Mouse (Mus musculus) urinary bladder, postnatal 36 days (tissue): ENCODE results near the gene Rps21.
A peak's percentile ranks its signal among the peaks of the same experiment; 100 is the strongest.

Experiments
- DNase-seq, 2 experiments: peaks; one replicate each; pipeline ENCODE4 v3.0.0; 2022; ENCODE audit warnings: low spot score in 2 of 2, mixed read lengths in 1 of 2

Rps21 gene

DNA sequence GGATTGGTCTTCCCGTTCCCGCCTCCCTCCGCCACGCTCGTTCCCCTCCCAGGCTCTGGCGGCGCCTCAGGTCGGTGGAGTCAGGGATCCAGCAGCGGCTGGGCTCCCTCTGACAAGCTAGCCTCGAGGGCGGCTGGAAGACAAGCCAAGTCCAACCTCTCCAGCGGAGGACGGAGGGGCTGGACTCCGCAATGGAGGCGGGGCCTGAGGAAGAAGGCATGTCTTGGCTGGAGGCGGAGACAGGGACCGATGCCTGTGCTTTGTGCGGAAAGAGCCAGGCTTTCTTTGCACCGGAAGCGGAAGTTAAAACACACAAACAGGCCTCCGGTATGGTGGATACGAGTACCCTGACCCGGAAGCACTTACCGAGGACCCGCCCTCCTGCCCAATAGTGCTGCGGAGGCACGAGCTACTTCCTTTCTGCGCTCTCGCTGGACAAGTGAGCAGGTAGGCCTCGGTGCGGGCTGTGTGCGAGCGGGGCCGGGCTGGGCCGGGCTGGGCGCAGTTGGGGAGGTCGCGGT, at the start of gene Rps21:
Gene Rps21 (plus strand): TSS at position 377 of the 521 bp plus-strand sequence.
- DNase-seq: peak; percentile 95 to 99

DNA sequence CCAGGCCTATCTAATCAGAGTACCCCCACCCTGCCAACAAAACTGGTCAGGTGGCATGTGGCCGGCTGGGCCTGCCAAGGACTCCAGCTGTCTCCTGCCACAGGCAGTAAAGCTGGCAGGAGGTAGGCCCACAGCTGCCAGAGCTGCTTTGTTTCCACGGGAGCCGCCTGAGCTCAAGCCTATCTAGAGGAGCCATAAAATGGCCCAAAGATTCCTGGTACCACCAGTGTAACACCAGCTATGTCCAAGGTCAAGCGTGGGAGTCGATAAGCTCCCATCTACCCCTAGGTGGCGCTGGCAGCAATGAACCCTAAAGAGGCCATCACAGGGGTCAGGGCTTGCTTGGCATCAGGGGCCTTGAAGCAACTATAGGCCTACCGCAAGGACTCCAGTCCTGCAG, 49.3 kb upstream of the Rps21 start:
- no peak for DNase-seq

DNA sequence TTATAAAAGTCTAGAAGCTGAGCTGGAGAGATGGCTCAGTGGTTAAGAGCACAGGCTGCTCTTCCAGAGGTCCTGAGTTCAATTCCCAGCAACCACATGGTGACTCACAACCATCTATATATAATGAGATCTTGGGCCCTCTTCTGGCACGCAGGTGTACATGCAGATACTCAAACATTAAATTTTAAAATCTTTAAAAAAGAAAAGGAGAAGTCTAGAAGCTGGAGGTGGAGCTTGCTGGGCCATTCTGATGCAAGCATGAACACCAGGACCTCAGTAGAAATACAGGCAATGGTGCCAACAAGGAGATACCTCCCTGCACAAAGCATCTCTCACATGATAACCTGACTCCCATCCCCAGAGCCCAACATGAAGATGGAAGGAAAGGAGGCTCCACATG, 48.2 kb upstream of the Rps21 start:
- DNase-seq: no peak

DNA sequence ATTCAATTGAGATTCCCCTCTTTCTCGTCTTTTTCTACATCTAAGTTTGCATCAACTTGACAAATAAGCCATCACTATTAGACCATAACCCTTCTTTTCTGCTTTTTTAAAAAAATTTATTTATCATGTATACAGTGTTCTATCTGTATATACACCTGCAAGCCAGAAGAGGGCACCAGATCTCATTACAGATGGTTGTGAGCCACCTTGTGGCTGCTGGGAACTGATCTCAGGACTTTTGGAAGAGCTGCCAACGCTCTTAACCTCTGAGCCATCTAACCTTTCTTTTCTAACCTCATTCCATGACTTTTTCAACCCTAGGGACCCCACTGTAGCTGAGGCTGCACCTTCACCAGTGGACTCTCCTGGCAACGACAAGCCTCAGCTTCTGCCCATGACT, 44.9 kb upstream of the Rps21 start:
- DNase-seq: no peak

DNA sequence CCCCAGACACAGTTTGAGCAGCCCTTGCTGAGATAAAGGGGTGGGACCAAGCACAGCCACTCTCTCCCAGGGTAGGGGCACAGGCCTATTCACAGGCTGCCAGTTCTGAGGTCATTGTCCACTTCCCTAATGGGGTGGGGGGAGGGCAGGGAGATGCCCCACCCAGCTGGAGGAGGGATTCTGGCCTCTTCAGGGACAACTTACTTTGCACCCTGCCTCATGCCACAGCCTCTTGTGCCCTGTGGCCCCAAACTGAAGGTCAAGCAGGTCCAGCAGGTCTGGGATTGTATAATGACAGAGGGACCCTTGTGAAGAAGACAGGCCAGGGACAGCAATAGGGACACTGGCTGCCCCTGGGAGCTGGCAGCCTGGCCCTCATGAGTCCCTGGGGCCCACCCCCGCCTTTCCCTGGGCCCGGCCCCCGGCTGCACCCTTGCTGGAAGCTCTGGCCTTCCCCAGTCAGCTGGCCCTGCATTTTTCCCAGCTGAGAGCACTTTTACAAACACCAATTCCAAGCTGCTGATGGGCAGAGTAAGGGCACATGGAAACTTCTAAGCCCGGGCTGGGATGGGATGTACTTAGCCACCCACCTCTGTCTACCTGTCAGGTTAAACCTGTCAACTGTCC, 42.7 kb upstream of the Rps21 start:
- DNase-seq: no peak

DNA sequence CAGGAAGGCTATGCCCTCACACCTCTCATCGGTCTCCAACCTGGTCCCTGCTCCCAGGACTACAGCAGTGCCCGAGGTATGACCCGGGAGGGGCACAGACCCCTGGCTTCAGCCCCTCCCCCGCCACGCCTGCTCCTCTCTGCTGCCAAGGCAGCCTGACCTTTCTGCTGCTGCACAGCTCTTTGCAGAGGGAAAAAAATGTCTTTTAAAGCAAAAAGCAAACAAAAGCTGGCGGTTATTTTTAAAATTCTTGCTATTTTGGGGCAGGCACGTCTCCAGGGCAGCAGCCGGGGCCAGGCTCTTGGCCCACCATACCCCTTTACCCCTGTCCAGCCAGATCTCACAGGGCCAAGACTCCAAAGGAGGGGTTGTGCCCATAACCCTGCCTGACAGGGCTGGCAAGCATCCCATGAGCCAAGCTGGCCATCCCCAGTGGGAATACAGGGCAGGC, 42.1 kb upstream of the Rps21 start:
- DNase-seq: no peak

DNA sequence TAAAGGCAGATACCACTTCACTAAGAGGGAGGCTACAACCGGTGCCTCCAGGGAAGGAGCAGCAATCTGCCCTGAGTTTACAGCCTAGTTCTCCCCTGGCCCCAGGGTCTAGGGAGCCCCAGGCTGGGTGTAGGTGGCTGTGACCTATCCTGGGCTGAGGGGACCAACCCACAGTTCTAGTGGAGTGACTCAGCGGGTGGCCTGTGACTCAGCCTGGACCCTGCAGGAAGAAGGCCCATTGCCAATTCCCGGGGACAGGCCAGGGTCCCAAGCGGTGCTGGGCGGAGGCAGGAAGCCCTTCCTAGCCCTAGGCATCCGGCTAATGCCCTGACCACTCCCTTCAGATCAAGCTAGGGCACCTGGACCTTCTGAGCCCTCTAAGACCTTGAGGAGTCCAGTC, 41.2 kb upstream of the Rps21 start:
- DNase-seq: peak in 1 of 2 experiments; percentile 61

DNA sequence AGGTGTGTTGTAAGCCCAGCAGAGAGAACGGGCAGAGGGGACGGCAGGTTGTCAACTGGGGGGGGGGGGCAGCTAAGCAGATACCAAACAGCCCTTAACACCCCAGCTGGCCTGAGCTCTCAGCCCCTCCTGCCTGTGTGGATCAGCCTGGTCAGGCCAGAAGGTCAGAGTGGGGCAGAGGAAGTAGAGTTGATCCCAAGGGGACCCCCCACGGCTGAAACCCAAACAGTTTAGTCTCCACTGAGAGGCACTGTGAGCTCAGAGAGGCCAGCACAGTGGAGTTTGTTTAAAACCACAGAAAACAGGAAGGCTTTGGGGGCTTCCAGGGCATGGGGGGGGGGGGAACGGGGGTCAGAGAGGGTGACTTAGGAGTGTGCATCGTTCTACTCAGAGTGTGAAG, 40.3 kb upstream of the Rps21 start:
- DNase-seq: no peak

DNA sequence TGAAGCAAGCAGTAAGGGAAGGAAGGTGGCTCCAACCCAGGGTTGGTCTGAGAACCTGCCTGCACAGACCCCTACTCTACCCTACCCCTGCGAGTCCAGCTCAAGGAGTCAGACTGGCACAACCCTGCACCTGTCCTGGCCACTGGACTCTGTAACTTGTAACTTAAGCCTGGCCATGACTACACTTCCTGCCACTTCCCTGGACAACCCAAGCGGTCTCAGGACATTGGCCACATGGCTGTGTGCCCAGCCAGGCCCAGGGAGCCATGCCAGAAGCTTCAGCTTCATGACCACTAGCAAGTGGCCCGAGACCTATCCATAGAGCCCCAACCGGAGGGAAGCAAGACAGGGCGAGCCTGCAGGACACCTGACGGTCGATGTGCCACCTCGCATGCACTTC, 39.6 kb upstream of the Rps21 start:
- DNase-seq: peak in 1 of 2 experiments; percentile 72

DNA sequence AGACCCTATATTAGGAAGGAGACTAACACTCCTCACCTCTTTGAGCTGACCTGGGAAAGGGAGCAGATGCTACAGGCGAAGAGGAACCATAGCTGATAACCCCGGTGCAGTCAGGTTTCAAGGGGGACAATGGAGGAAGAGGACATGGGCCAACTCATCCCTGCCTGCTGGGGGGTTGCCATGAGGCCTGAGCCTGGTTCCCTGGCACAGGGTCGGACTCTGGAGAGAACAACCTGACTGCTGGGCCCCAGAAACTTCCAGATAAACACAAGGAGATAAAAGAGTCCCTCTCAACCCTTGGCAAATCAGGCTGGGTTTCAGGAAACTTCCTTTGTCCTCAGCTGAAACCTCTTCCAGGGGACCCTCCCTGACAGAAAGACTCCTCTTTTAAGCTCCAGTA, 38.9 kb upstream of the Rps21 start:
- DNase-seq: no peak

DNA sequence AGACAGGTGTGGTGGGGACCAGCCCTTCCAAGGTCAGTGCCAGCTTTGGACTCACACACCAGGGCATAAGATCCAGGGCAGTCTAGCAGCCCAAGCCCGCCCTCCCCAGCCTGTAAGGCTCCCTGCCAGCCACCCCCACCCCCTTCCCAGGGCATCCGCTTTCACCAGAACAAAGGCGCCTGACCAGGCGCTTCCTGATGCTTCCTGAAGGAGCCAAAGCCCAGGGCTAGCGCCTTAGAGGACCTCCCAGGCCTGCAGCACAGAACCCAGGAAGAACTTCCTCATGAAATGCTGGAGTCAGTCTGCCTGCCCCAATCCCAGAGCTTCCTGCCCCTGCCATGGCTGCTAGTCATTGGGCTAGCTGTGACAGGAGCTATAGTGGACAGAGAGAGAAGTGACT, 38.5 kb upstream of the Rps21 start:
- DNase-seq: no peak

DNA sequence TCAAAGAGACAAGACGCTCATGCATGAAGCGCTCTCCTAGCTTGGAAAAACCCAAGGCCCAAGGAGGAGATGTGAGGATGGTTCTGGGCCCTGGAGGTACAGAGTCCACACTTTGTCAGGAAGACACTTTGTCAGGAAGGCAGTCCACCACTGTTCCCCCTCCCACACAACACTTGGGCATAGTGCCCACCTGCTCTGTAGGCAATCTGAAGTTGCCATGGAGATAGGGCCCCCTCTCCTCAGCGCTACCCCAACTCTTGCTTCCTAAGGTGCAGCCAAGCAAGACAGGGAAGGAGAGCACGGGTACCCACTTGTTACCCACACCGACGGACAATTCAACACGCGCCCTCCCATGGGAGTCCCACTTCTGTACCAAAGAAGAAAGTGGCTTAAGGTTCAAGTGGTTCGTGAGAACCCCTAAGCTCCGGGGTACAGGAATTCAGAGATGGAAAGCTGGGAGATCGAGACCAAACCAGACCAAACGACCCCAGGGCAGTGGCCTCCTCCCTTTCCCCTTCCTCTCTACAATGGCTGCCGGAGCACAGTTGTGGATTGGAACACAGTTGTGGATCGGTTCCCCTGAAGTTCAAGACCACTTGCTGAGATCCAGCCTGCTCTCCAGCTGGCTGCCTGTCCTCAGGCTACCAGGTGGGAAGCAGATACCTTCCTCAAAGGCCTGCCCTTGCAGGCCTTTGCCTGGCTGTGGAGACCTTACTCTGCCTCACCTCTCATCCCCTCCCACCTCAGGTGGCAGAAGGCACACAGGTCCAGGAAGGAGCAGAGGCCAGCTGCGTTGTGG, 37.8 kb upstream of the Rps21 start:
- DNase-seq: no peak

DNA sequence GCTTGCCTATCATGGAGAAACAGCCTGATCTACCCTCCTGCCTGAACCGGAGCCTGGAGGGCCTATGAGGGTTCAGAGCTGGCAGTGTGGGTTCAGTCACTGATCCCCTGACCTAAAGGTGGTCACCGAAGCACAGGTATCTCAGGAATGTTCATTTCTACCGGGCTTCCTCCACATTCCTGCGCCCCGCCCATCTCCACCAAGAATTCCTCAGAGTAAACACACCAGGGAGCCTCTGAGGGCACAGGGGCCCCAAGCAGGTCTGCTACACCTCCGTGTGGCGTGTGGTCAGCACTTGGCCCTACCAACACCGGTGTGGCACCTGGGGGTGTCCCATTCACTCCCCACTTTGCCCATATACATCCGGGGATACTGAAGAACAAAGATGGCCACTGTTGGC, 37.0 kb upstream of the Rps21 start:
- no peak for DNase-seq

DNA sequence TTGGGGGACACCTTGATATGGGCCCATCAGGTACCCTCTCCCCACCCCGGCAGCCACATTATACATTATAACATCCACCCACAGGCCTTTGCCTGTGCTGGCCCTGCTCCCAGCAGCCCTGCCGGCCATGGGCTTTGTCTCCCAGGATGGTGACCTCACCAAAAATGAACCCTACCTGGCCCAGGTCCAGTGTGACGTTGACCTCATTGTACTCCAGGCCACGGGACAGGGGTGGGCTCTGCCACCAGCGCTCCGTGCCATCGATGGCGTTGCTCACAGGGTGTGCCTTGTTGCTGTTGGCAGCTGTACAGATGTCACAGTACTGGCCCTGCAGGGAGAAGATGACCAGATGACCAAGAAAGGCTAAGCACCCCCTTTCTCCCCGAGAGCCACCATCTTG, 36.1 kb upstream of the Rps21 start:
- DNase-seq: no peak

DNA sequence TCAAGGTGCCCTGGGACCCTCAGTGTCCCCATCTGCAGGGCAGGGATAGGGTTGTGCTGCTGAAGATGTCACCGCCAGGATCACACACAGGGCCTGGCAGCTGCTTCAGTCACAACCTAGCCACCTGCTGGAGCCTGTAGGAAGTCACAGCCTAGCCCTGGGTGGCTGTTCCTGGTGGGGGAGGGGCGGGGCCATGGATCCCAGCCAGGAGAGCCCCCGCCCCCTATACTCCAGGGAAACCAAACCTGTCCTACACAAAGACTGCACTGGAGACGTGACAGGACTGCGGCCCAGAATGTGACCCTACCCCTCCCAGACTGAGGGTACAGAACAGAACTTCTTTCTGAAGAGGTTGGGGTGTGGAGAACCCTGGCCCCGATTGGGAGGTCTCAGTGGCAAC, 34.9 kb upstream of the Rps21 start:
- no peak for DNase-seq

DNA sequence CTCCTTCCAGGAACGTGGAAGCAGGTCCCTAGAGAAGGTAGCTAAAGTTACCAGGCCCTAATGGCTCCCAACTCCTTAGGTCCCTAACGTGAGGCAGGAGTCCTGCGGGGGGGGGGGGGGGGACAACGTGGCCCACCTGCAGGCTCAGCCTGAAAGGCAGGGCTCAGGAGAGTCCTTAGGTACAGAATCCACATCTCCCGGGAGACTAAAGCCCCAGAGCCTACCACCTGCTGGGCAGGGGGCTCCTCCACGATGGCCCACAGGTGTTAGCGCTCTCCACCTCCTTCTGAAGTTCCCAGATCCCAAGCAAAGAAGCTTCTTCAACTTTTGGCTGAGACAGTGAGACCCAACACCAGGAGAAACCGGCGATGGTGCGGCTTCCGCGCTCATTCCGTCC, 32.5 kb upstream of the Rps21 start:
- DNase-seq: no peak

DNA sequence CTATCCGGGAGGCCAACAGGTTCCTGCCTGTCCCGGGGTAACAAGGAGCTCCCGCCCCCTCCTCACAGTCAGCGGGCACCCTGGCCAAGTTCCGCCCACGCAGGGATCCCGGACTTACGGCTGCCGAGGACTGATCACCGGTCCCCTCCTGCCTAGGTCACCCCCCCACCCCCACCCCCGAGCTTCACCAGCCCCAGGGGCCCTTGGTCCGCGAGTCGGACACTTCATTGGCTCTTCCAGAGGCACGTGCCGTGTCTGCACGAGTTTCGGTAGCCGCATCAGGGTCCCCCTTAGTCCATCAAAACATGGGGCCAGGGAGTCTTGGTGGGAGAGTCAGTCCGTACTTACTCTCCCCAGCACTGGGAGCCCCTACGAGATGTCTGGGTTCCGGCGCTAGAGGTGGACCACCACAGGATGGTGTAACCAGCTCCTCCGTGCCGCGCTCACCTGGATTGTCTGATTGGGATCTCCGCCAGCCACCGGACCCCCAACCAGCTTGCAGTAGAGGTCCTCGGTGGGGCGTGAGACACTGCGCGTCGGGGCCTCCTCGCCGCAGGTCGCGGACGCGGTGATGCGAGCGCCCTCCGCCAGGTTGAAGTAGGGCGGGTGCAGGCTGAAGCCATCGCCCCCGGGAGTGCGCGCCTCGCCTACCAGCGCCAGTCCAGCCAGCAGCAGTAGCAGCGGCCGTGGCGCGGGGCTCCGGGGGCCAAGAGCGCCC, 32.0 kb upstream of the Rps21 start:
- no peak for DNase-seq

DNA sequence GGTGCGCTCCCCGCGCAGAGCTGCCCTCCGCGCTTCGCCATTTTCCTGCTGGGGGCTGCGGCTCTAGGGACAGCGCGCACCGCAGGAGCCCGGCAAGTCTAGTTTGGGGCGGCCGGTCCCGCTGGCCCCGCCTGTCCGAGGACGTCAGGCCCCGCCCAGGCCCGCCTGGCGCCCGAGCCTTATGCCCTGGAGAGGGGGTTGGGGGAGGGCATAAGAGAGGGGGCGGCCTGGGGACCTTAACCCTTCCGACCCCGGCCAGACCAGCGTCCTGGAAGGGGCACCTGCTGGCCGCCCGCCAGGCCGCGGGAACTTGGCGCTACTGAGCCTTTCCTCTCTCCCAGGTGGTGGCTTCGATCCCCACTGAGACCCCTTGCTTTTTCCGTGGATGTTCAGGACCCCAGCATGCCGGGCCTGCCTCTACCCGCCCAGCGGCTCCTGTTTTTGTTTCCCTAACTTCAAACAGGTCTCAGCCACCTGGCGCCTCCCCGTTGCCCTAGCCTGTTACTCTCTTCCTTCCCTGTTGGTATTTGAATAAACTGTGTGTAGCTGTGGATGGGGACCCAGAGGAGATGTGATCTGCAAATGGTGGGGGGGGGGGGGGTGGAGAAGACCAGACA, 31.3 kb upstream of the Rps21 start, which contains the start of gene Lama5:
Gene Lama5 (minus strand): TSS at position 98 of the 617 bp plus-strand sequence.
- peak; percentile 75 to 80 for DNase-seq

DNA sequence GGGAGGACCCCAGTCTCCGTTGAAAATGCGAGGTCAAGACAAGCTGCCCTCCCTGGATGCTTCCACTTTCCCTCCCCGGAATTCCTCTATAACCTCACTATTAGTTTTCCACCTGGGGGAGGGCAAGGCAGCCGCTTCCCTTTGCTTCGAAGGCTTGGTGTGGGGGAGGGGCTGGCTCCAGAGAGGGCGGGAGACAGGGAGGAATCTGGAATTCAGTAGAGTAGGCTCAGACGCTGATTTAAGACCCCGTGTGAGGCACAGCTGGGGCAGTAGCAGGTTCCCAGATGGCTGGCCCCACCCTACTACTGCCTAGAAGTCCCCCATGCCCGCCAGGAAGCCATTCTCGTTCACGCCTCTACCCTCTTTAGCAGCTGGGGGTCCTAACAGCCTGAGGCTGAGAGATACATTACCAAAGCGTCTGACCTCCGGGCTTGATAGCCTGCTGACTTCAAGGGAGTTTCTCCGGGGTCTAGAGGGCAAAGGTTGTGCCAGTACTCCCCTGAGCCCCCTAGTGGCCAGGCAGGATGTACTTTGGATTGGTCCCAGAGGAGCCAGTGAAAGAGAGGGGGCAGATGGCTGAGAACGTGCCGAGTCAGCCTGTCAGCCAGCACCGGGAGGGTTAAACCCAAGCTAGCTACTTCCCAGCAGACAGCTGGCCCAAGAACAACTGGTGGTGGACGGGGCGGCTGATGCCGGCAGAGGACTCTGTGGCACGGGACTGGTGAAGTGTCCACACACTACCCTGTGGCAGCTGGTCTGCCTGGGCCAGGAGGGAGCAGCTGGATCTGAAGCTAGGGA, 29.7 kb upstream of the Rps21 start:
- DNase-seq: no peak

DNA sequence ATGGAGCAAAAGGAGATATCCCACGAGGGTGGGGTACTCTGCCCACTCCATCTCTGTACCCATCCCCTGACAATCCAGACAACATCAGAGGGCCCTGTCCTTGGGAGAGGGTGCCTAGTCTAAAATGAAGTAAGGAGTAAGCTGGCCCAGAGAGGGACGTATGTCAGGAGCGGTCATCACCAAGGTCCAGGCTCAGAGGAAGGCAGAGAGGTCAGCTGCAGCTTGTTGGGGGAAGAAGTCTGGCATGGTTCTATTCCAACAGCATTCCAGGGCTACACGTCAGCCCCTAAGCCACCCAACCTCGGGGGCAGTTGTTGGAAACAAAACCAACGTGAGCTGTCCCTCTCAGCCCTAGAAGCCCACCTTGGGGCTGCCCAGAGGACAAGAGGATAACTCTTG, 29.1 kb upstream of the Rps21 start:
- DNase-seq: no peak

DNA sequence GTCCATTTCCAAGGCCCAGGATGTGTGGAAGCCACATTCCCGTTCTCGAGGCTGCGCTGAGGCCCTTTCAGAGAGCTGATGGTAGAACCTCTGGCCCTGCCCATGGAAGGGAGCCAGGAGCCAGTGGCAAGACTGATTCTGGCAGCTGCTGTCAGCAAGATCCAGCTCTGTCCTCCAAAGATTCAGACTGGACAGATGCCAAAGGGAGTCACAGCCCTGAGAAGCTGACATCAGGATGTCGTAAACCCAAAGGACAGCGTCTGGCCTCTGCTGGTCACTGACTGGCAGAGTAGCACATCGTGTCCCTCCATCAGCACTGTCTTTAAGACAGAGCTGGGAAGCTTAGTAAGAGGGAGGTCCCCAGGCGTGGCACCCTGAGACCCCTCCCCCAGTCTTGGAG, 28.6 kb upstream of the Rps21 start:
- no peak for DNase-seq
